Mouse (Mus musculus) hindbrain, embryonic 16.5 days (tissue): ENCODE data around the gene Ccdc88b. TPM values are rescaled to one million over a fixed set of nuclear protein-coding genes. Genes with fewer than 3 reads are reported as not detected.
"Not testable (repeated sequence)": the region's sequence is repeated elsewhere in the genome, so short reads cannot be mapped to it uniquely, and the experiment has no call there.

Experiments
- ATAC-seq: fragments of 200-750 bp; cut with Nextera tagmentation; 2 replicates; pipeline ENCODE4 v1.8.0; 2017; ENCODE audit warnings: moderate TSS enrichment, moderate library complexity
- H3K27ac ChIP-seq: fragments of 300-500 bp; sonication (generic); 2 replicates; pipeline ENCODE4 v1.5.1; 2014; ENCODE audit warnings: low read depth, mild to moderate bottlenecking, control low read depth, low read length, moderate library complexity
- H3K27me3 ChIP-seq: fragments of 300-500 bp; sonication (generic); replicated peaks from 2 replicates; pipeline ENCODE4 v1.6.1; 2014; ENCODE audit warnings: low read length; ENCODE audit not compliant: control insufficient read depth, insufficient read depth
- H3K36me3 ChIP-seq: fragments of 300-500 bp; sonication (generic); 2 replicates; pipeline ENCODE4 v1.6.1; 2014; ENCODE audit warnings: mild to moderate bottlenecking, low read length, moderate library complexity, mixed read lengths; ENCODE audit not compliant: control insufficient read depth, insufficient read depth
- H3K4me1 ChIP-seq: fragments of 300-500 bp; sonication (generic); 2 replicates; pipeline ENCODE4 v1.6.1; 2014; ENCODE audit warnings: low read depth, low read length; ENCODE audit not compliant: control insufficient read depth, insufficient read depth
- H3K4me2 ChIP-seq: fragments of 300-500 bp; sonication (generic); 2 replicates; pipeline ENCODE4 v1.6.1; 2014; ENCODE audit warnings: mild to moderate bottlenecking, low read length, control low read depth, moderate library complexity
- H3K4me3 ChIP-seq: fragments of 300-500 bp; sonication (generic); 2 replicates; pipeline ENCODE4 v1.5.1; 2014; ENCODE audit warnings: mild to moderate bottlenecking, low read length, control low read depth, moderate library complexity
- H3K9ac ChIP-seq: fragments of 300-500 bp; sonication (generic); 2 replicates; pipeline ENCODE4 v1.6.1; 2014; ENCODE audit warnings: low read depth, mild to moderate bottlenecking, control low read depth, low read length, moderate library complexity
- H3K9me3 ChIP-seq: fragments of 300-500 bp; sonication (generic); 2 replicates; pipeline ENCODE4 v1.6.1; 2014; ENCODE audit warnings: mild to moderate bottlenecking, low read length, moderate library complexity; ENCODE audit not compliant: control insufficient read depth
- WGBS: fragments of 180-500 bp; shearing (Covaris S2); extraction: QIAGEN DNeasy Blood & Tissue Kit; methylation state at CpG from one replicate; pipeline ENCODE4 v1.1.7; 2014; 5-methylcytosine and 5-hydroxymethylcytosine counted together
- polyA plus RNA-seq: library from polyadenylated mRNA; unstranded; fragments of >200 nt; fragmentation: Nextera tagmentation; extraction: Ambion mirVana; gene quantifications from 2 replicates; pipeline ENCODE4 v1.2.1, GENCODE M21; 2015

The Ccdc88b gene
- 0.80 and 0.85 TPM in 2 replicates for polyA plus RNA-seq

GRCm38 (mm10) chr19:6858031-6858430 is at the start of gene Ccdc88b:
Ccdc88b (minus strand) TSS chr19:6858211.
- no peak for ATAC-seq
- no peak within 1 kb of the TSS for H3K4me3 ChIP-seq
- no peaks in the 10 kb centered on the region for H3K36me3 ChIP-seq
- 81% methylated on average over 7 of the region's 7 CpGs for WGBS
- H3K4me1 ChIP-seq = peaks cover 11% of the 10 kb centered on the region; the same call in 1 of the 2 replicates
- no peak within 1 kb of the TSS for H3K27ac ChIP-seq
- no peak within 1 kb of the TSS for H3K9ac ChIP-seq
- no peaks in the 10 kb centered on the region for H3K27me3 ChIP-seq
- no peaks in the 10 kb centered on the region for H3K9me3 ChIP-seq
- no peak within 1 kb of the TSS for H3K4me2 ChIP-seq

- ATAC-seq = no peak
- H3K36me3 ChIP-seq = peaks cover 27% of the 10 kb centered on the region
- H3K27me3 ChIP-seq = no peaks in the 10 kb centered on the region
- H3K4me2 ChIP-seq = no peak overlapping the region
- no peak overlapping the region for H3K27ac ChIP-seq
- no peak overlapping the region; the same call in 1 of the 2 replicates for H3K9ac ChIP-seq
- WGBS = 91% methylated on average over 8 of the region's 8 CpGs
- H3K9me3 ChIP-seq = no peaks in the 10 kb centered on the region
- H3K4me3 ChIP-seq = no peak overlapping the region
- peaks cover 27% of the 10 kb centered on the region for H3K4me1 ChIP-seq
Measured at GRCm38 (mm10) chr19:6907094-6907493, 49.1 kb upstream of the Ccdc88b start.

DNA sequence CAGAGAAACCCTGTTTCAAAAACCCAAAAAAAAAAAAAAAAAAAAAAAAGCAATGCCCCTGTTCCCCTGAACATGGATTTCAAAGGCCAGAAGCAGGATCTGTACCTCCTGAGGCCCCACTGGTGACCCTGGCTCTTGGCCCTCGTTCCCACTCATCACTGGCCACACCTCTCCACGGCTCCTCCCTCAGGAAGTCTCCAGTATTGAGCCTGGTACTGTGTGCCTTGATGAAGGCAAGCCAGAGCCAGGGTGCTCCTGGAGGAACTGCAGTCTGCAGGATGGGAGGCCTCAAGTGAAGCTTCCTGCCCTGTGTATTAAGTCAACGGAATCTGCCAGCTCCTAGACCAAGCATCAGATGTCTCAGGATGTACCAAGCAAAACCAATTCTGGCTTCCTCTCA is 48.2 kb upstream of the Ccdc88b start:
- Histone ChIP-seq H3K9ac (no peak overlapping the region), H3K27ac (no peak overlapping the region), H3K4me1 (peaks cover 24% of the 10 kb centered on the region), H3K4me2 (no peak overlapping the region), H3K9me3 (no peaks in the 10 kb centered on the region), H3K27me3 (no peaks in the 10 kb centered on the region), H3K4me3 (no peak overlapping the region), H3K36me3 (peaks cover 19% of the 10 kb centered on the region)
- no peak for ATAC-seq
- WGBS = 88% methylated on average over 3 of the region's 3 CpGs

GRCm38 (mm10) chr19:6905498-6906159 is 47.6 kb upstream of the Ccdc88b start:
- Histone ChIP-seq H3K4me2 (no peak overlapping the region), H3K9ac (no peak overlapping the region), H3K27ac (no peak overlapping the region), H3K9me3 (no peaks in the 10 kb centered on the region), H3K36me3 (peaks cover 19% of the 10 kb centered on the region), H3K4me1 (peaks cover 20% of the 10 kb centered on the region), H3K27me3 (no peaks in the 10 kb centered on the region), H3K4me3 (no peak overlapping the region)
- ATAC-seq = no peak
- WGBS = 93% methylated on average over 11 of the region's 11 CpGs

GRCm38 (mm10) chr19:6904846-6905245 is 46.8 kb upstream of the Ccdc88b start:
- H3K4me2 ChIP-seq = no peak overlapping the region
- ATAC-seq = no peak
- no peak overlapping the region for H3K4me3 ChIP-seq
- no peaks in the 10 kb centered on the region for H3K27me3 ChIP-seq
- no peak overlapping the region for H3K9ac ChIP-seq
- WGBS = 85% methylated on average over 2 of the region's 2 CpGs
- H3K36me3 ChIP-seq = peaks cover 19% of the 10 kb centered on the region
- H3K9me3 ChIP-seq = no peaks in the 10 kb centered on the region
- H3K27ac ChIP-seq = no peak overlapping the region
- peaks cover 20% of the 10 kb centered on the region for H3K4me1 ChIP-seq

DNA sequence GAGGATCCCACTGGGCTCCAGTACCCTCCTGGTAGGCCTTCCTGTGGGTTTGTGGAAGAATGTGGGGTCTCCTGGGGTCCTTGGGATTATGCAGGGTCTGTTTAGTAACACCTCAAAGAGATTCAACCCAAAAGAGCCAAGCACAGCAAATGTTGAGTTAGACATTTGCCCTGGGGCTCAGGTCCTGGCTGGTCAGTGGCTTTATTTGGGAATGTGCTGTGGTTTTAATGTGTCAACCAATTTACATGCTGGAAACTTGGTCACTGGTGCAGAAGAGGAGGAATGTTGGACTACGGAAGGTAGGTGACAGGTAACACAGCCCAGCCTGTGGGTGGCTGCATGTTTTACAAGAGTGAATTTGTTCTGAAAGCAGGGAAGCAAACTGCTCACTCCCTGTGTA is 45.0 kb upstream of the Ccdc88b start:
- no peak for ATAC-seq
- H3K4me2 ChIP-seq = no peak overlapping the region
- H3K9ac ChIP-seq = no peak overlapping the region
- H3K36me3 ChIP-seq = peaks cover 19% of the 10 kb centered on the region
- peaks cover 10% of the 10 kb centered on the region for H3K4me1 ChIP-seq
- 97% methylated on average over 1 of the region's 1 CpGs for WGBS
- H3K27ac ChIP-seq = no peak overlapping the region
- no peaks in the 10 kb centered on the region for H3K9me3 ChIP-seq
- H3K4me3 ChIP-seq = no peak overlapping the region
- no peaks in the 10 kb centered on the region for H3K27me3 ChIP-seq

DNA sequence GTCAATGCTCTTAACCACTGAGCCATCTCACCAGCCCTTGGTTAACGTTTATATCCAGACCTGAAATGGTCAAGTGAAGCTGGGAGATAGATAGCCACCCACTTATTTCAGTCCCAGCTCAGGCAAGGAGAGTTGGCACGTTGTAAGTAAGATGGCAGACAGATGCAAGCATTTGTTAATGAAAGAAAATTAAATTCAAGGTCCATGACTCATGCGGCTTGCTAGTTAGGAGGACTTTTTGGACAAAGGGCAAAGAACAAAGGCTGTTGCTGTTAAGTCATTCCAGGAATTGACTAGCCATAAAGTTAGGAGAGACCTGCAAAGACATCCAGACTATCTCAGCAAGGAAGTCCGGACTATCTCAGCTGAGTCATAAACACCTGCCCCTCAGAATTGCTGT is 41.6 kb upstream of the Ccdc88b start:
- Histone ChIP-seq H3K4me3 (no peak overlapping the region), H3K9me3 (no peaks in the 10 kb centered on the region), H3K36me3 (no peaks in the 10 kb centered on the region), H3K27ac (no peak overlapping the region), H3K4me1 (no peaks in the 10 kb centered on the region), H3K4me2 (no peak overlapping the region), H3K9ac (no peak overlapping the region), H3K27me3 (no peaks in the 10 kb centered on the region)
- no peak for ATAC-seq
- WGBS = 86% methylated on average over 4 of the region's 4 CpGs

DNA sequence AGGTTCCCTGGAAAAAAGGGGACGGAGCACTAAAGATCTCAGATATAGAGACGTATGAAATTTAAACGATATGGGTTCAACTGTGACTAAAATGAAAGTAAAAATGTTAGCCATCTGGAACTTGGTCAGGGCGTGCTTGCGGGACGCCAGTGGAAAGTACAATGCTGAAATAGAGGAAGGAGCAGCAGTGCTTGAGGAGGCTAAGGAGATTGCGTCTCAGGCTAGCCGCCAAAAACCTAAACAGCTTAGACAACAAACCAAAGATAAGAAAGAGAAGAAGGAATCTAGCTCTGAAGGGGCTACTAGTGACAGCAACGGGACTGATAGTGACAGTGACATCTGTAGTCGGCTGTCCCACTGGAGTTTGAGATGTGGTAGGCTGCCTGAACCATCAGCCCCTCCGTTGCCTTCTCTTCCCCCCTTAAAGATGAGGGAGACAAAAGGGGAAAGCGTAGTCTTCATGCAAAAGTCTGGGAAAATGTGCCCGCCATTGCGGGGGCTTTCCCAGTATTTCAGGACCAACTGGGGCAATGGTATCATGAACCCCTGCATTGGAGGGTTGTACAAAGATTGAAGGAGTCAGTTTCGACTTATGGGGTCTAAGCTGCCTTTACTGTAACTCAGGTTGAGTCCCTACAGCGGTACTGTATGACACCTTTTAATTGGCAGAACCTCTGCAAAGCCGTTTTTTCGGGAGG is 37.7 kb upstream of the Ccdc88b start:
- not testable (repeated sequence) for ATAC-seq, H3K4me1 ChIP-seq, H3K4me2 ChIP-seq, H3K27ac ChIP-seq, H3K36me3 ChIP-seq, H3K4me3 ChIP-seq, H3K27me3 ChIP-seq, H3K9ac ChIP-seq, H3K9me3 ChIP-seq
- 94% methylated on average over 18 of the region's 18 CpGs for WGBS

GRCm38 (mm10) chr19:6893731-6894451 is 35.9 kb upstream of the Ccdc88b start:
- Histone ChIP-seq H3K4me2 (no peak overlapping the region), H3K9ac (no peak overlapping the region), H3K9me3 (no peaks in the 10 kb centered on the region), H3K27ac (no peak overlapping the region), H3K4me1 (no peaks in the 10 kb centered on the region), H3K27me3 (no peaks in the 10 kb centered on the region), H3K36me3 (no peaks in the 10 kb centered on the region), H3K4me3 (no peak overlapping the region)
- WGBS = 94% methylated on average over 14 of the region's 14 CpGs
- ATAC-seq = no peak
